ENCODE assay signal across 28 mouse cellular contexts in the genomic region with DNA sequence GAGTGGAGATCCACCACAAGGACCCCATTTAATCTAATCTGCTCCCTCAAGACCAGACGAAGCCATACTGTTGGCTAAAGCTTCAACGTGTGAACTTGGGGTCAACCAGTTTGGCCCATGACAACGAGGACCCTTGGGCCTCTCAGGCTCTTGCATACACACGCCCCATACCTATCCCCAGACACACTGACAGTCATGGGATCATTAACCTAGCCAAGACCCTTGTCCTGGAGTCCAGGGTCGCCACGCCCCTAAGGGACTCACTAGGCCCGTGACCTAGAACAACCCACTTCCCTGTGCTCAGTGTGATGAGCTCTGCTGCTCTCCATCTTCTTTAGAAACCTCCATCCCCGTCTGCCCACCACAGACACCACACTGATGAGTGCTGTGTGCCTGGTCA. TPM values are rescaled to one million over a fixed set of nuclear protein-coding genes. Genes with fewer than 3 reads are reported as not detected.
"Had no signal": no experiment of that assay in that cellular context is flagged by ENCODE, and none has a peak within 500 bp of the region (broad histone marks: within the 10 kb centered on the region; RNA-seq: fewer than 3 reads in every experiment).

No protein-coding gene starts in this region.

- H3K9ac ChIP-seq: heart, embryonic 12.5 days; hindbrain, embryonic 12.5 days; hindbrain, embryonic 14.5 days; kidney, embryonic 15.5 days; limb, embryonic 13.5 days; limb, embryonic 15.5 days; liver, embryonic 12.5 days; liver, embryonic 14.5 days had no signal

- H3K27ac ChIP-seq: gastrocnemius, adult 2 months; heart, embryonic 10.5 days; hindbrain, embryonic 12.5 days; hindbrain, embryonic 14.5 days; liver, embryonic 12.5 days; liver, embryonic 14.5 days had no signal

- ATAC-seq: hindbrain, embryonic 16.5 days; inflammation-experienced regulatory T-cells, adult 6 months; liver, embryonic 12.5 days had no signal

- H3K4me3 ChIP-seq: gastrocnemius, adult 2 months; heart, embryonic 10.5 days; heart, embryonic 12.5 days; hindbrain, embryonic 10.5 days; hindbrain, embryonic 12.5 days; kidney, embryonic 15.5 days; limb, embryonic 13.5 days; limb, embryonic 15.5 days; liver, embryonic 12.5 days had no signal

- H3K9me3 ChIP-seq: heart, embryonic 10.5 days; heart, embryonic 12.5 days; hindbrain, embryonic 10.5 days; hindbrain, embryonic 12.5 days; kidney, embryonic 15.5 days; limb, embryonic 13.5 days; limb, embryonic 15.5 days; liver, embryonic 12.5 days had no signal

- H3K36me3 ChIP-seq: liver, embryonic 12.5 days had no signal

- DNase-seq: gastrocnemius, adult 2 months; gastrocnemius, postnatal 10 days; gastrocnemius, postnatal 25 days; heart, adult 18-20 months; heart, postnatal 10 days; heart, postnatal 4 days; kidney, adult 11 months; kidney, adult 8-10 months; kidney, postnatal 10 days; kidney, postnatal 25 days; layer of hippocampus, adult 9-11 months; layer of hippocampus, postnatal 36 days; left cerebral cortex, postnatal 4 days had no signal

- H3K4me2 ChIP-seq: heart, embryonic 12.5 days; hindbrain, embryonic 12.5 days; hindbrain, embryonic 14.5 days; kidney, embryonic 15.5 days; limb, embryonic 13.5 days; limb, embryonic 15.5 days; liver, embryonic 12.5 days had no signal

- H3K27me3 ChIP-seq: heart, embryonic 12.5 days; hindbrain, embryonic 12.5 days; limb, embryonic 13.5 days; limb, embryonic 15.5 days; liver, embryonic 12.5 days had no signal

RNA-seq across cellular contexts. Expression of a gene that starts 46.6 kb away (rescaled TPM):
- polyA plus RNA-seq: frontal cortex, adult 2 months; heart, embryonic 16.5 days; inflammation-experienced regulatory T-cells, adult 6 months; liver, adult 2 months had no signal
